Mouse (Mus musculus): ENCODE results near the gene Wdr62.

DNA sequence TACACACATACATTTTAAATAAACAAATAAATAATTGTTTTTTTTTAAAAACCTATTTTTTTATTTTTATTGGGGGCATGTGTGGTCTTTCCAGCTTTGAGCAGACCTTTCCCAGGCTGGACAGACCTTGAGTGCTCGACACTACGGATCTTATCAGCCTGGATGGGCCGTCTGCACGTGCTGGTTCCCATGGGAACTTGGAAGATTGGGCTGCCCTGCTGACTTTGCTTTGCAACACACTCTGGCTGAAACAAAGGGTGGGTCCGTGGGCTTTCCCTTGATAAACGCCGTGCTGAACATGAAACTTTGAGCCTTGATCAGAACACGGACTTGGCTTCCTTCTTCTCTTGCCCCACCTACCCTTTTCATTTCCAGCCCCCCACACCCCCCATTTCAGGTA lies 75.8 kb downstream of the Wdr62 start:
- TF ChIP-seq CTCF (IDR thresholded peaks at IDR 0.05; ENCODE audit: control insufficient read depth, insufficient read depth, insufficient read length) (no peak), USF1 (IDR thresholded peaks at IDR 0.05; ENCODE audit: low read depth) (no peak), CEBPB (IDR thresholded peaks at IDR 0.05; ENCODE audit: low read depth) (no peak), MAX (IDR thresholded peaks at IDR 0.05) (no peak), MYOG (IDR thresholded peaks at IDR 0.05; ENCODE audit: control insufficient read depth, extremely low read depth, insufficient read length) (no peak), FOSL1 (IDR thresholded peaks at IDR 0.05; ENCODE audit: insufficient read depth, low read length, poor library complexity, severe bottlenecking) (no peak)

Measured in C2C12 (cell line).